Mouse (Mus musculus): ENCODE results near the gene 1700086D15Rik. TPM values are rescaled to one million over a fixed set of nuclear protein-coding genes. Genes with fewer than 3 reads are reported as not detected.

1700086D15Rik gene
- 1 to 10 TPM; 2.6 to 3.5 TPM for total RNA-seq (2021)

GRCm38 (mm10) chr11:65159791-65160190 lies at the start of gene 1700086D15Rik:
TSS of gene 1700086D15Rik (minus strand) at chr11:65159891.
- DNase-seq: no peak

GRCm38 (mm10) chr11:65209441-65209840 lies 49.8 kb upstream of the 1700086D15Rik start:
- DNase-seq: no peak

GRCm38 (mm10) chr11:65205306-65205705 lies 45.6 kb upstream of the 1700086D15Rik start:
- no peak for DNase-seq

- no peak for DNase-seq
Measured at GRCm38 (mm10) chr11:65204651-65205050, 45.0 kb upstream of the 1700086D15Rik start.

- DNase-seq: no peak
Measured at GRCm38 (mm10) chr11:65203020-65203419, 43.3 kb upstream of the 1700086D15Rik start.

- DNase-seq: no peak
Measured at GRCm38 (mm10) chr11:65202236-65202635, 42.5 kb upstream of the 1700086D15Rik start.

- no peak for DNase-seq
Measured at GRCm38 (mm10) chr11:65198026-65198425, 38.3 kb upstream of the 1700086D15Rik start.

- peak; percentile 37 to 74 for DNase-seq
Measured at GRCm38 (mm10) chr11:65197280-65197679, 37.6 kb upstream of the 1700086D15Rik start.

GRCm38 (mm10) chr11:65186974-65187373 lies 27.3 kb upstream of the 1700086D15Rik start:
- no peak for DNase-seq

- no peak for DNase-seq
Measured at GRCm38 (mm10) chr11:65185114-65185513, 25.4 kb upstream of the 1700086D15Rik start.

GRCm38 (mm10) chr11:65170121-65170750 lies 10.5 kb upstream of the 1700086D15Rik start:
- DNase-seq: no peak

GRCm38 (mm10) chr11:65162767-65163120 lies 3.1 kb upstream of the 1700086D15Rik start, which contains the start of gene Arhgap44:
TSS of gene Arhgap44 (minus strand) at chr11:65162961.
- peak; percentile 77 to 80 for DNase-seq

GRCm38 (mm10) chr11:65161881-65162766 lies 2.4 kb upstream of the 1700086D15Rik start:
- peak; percentile 10 to 24 for DNase-seq

- peak in 1 of 2 experiments; percentile 3 for DNase-seq
Measured at GRCm38 (mm10) chr11:65160991-65161880, 1.5 kb upstream of the 1700086D15Rik start.

- DNase-seq: no peak
Measured at GRCm38 (mm10) chr11:65158658-65158990, 1.1 kb downstream of the 1700086D15Rik start.

GRCm38 (mm10) chr11:65157966-65158657 lies 1.6 kb downstream of the 1700086D15Rik start:
- no peak for DNase-seq

- DNase-seq: no peak
Measured at GRCm38 (mm10) chr11:65153006-65153405, 6.7 kb downstream of the 1700086D15Rik start.

GRCm38 (mm10) chr11:65148441-65148840 lies 11.2 kb downstream of the 1700086D15Rik start:
- DNase-seq: no peak

- no peak for DNase-seq
Measured at GRCm38 (mm10) chr11:65142838-65143417, 16.8 kb downstream of the 1700086D15Rik start.

- DNase-seq: no peak
Measured at GRCm38 (mm10) chr11:65139030-65139429, 20.7 kb downstream of the 1700086D15Rik start.

- no peak for DNase-seq
Measured at GRCm38 (mm10) chr11:65137145-65137652, 22.5 kb downstream of the 1700086D15Rik start.
